Mouse (Mus musculus): ENCODE data around the gene Tdrd3. TPM values are rescaled to one million over a fixed set of nuclear protein-coding genes. Genes with fewer than 3 reads are reported as not detected.

Tdrd3 gene
- total RNA-seq, 2 experiments from 2014 or later = 25.4 to 29.4 TPM

DNA sequence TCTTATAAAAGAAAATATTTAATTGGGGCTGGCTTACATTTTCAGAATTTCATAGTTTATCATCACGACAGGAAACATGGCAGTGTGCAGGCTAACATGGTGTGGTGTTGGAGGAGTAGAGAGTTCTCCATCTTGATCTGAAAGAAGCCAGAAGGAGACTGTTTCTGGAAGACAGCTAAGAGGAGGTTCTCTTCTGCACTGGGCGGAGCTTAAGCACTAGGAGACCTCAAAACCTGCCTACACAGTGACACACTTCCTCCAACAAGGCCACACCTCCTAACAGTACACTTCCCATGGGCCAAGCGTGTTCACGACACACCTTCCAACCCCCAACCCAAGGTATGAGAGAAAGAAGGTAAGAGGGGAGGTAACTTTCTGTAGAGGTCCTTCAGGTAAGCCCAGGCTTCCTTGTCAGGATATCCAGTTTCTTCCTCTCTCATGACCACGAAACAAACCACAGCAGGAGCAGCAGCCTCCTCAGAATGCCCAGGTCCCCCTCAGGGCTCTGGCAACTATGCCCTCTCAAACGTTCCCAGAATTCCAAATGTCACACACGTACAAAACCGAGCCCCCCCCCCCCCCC is 30.0 kb downstream of the Tdrd3 start:
- no peak for DNase-seq
- intact Hi-C loops (cut with DNase I) = no loop called here

DNA sequence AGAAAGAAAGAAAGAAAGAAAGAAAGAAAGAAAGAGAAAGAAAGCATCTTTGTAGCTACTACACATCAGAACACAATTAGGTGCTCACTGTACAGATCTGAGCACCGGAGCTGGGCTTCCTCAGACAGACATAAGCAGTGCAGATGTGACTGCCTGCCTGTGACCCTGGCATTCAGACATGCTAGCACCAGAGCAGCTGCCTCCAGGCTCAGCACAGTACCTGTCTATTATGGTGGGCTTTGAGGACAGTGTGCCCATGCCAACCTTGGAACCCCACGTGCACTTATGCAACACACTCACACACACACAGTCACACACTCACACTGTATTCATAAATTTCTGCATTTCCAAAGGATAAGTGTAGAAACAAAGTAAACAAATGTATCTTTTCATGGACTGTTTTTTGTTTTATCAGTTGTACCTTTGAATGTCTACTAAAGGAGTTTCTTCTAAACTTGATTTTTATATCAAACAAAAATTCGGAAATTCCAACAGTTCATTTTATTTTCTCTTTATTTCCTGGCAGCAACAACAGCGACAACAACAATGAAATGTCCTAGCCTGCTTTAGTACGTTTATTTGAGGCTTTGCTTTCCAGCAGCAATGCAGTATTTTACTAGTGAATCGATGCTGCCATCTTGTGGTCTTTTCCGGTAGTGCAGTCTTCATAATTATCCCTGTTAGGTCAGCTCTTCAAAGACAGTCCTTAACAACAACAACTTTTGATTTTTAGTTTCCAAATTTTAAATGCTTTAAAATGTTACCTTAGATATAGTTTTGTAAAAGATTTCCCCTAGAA is 35.4 kb downstream of the Tdrd3 start:
- DNase-seq = peak; percentile 74 to 83
- intact Hi-C loops (cut with DNase I) = loop anchor here (1.0 to 10.0 kb wide), 5 partner anchors 35 to 773 kb away; partner anchors contain the start of gene Tdrd3

GRCm38 (mm10) chr14:87455630-87456175 is 39.3 kb downstream of the Tdrd3 start:
- no peak for DNase-seq
- intact Hi-C loops (cut with DNase I) = loop anchor here (10.0 kb wide), 1 partner anchor 671 kb away; no protein-coding TSS in a partner anchor

- DNase-seq = no peak
- intact Hi-C loops (cut with DNase I) = loop anchor here (5.0 to 10.0 kb wide), 3 partner anchors 675 to 1523 kb away; no protein-coding TSS in a partner anchor
Measured at GRCm38 (mm10) chr14:87459777-87460176, 43.3 kb downstream of the Tdrd3 start.

- intact Hi-C loops (cut with DNase I) = loop anchor here (5.0 kb wide), 2 partner anchors 1006 to 1521 kb away; no protein-coding TSS in a partner anchor
- DNase-seq = no peak
Measured at GRCm38 (mm10) chr14:87461543-87461942, 45.1 kb downstream of the Tdrd3 start.

GRCm38 (mm10) chr14:87463963-87464654 is 47.7 kb downstream of the Tdrd3 start:
- DNase-seq = peak; percentile 68 to 89
- intact Hi-C loops (cut with DNase I) = loop anchor here (5.0 kb wide), 2 partner anchors 1003 to 1518 kb away; no protein-coding TSS in a partner anchor

- DNase-seq = no peak
- intact Hi-C loops (cut with DNase I) = loop anchor here (5.0 kb wide), 4 partner anchors 813 to 1518 kb away; no protein-coding TSS in a partner anchor
Measured at GRCm38 (mm10) chr14:87464655-87465054, 48.2 kb downstream of the Tdrd3 start.

DNA sequence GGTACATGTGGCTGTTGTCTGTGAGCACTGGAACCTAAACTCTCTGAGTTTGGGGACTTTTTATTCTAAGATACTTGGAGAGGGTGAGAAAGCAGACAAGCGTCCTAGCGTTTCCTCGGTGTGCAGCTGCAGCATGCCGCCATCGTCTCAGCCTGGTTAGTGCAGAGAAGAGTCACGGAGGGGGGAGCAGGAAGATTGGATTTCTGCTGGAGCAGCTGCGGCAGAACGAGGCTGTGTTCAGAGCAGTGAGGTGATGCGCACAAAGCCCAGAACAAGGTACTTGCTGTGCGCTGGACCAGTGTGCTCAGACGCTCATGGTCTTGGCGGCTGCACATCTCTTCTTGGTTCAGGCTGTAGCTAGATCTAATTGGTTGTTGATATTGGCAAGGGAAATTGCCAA is 51.1 kb downstream of the Tdrd3 start:
- DNase-seq = no peak
- intact Hi-C loops (cut with DNase I) = loop anchor here (5.0 kb wide), 2 partner anchors 810 to 1010 kb away; no protein-coding TSS in a partner anchor

DNA sequence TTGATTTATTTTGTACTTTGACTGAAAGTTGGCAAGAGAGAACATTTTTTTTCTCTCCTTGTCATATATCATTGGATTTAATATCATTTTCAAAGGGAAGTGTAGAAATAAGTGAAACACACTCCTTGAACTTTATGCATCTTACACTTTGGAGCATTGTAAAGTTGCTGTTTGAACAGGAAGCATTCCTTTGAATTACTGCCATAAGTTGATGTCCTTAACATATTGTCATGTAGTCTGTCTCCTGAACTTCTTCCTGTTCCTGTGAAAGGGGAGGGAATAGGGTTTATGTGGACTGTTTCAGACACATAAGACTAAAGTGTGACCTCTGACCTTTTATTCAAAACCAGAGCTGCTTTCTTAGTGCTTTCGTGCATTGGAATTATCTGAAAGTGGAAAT is 55.1 kb downstream of the Tdrd3 start:
- intact Hi-C loops (cut with DNase I) = no loop called here

DNA sequence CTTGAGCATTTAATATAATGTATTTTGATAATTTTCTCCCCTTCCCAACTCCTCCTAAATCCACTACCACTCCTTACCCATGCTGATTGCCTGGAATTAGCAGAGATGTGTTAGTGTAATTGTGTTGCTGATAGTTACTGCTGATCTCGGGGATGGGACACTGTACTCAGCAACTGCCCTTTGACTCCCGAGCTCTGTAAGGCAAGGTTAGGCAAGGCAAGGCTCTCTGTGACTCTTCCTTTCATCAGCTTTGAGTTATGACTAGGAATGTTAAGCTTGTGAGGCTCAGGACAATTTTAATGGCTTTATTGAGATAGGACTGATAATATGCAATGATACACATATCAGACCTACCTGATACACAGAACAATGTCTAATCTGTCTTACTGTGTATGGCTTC is 56.3 kb downstream of the Tdrd3 start:
- intact Hi-C loops (cut with DNase I) = no loop called here
- DNase-seq = no peak

More for the DNA sequence above, 55.1 kb downstream of the Tdrd3 start:
- no peak for DNase-seq

GRCm38 (mm10) chr14:87475721-87476359 is 59.4 kb downstream of the Tdrd3 start:
- DNase-seq = no peak
- intact Hi-C loops (cut with DNase I) = no loop called here

GRCm38 (mm10) chr14:87478339-87478951 is 62.0 kb downstream of the Tdrd3 start:
- peak in 1 of 2 experiments; percentile 7 for DNase-seq
- intact Hi-C loops (cut with DNase I) = no loop called here

GRCm38 (mm10) chr14:87485888-87486287 is 69.4 kb downstream of the Tdrd3 start:
- intact Hi-C loops (cut with DNase I) = no loop called here
- no peak for DNase-seq

- no peak for DNase-seq
- intact Hi-C loops (cut with DNase I) = no loop called here
Measured at GRCm38 (mm10) chr14:87497955-87498594, 81.6 kb downstream of the Tdrd3 start.

DNA sequence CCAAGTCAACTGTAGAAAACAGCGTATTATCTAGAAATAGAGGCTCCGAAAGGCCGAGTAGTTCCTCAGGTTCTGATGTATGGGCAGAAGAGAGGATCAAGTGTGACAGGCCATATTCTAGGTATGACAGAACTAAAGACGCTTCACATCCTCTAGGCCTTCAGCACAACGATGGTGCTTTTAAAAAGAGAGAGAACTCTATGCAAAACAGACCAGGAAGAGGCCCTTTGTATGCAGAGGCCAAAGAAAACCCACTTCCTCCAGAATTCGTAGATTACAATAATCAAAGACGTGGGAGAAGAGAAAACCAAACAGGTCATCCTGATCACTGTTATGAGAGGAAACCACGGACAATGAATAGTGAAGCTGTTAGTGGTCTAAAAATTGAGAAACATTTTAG is 89.5 kb downstream of the Tdrd3 start:
- DNase-seq = no peak
- intact Hi-C loops (cut with DNase I) = no loop called here

- intact Hi-C loops (cut with DNase I) = no loop called here
- no peak for DNase-seq
Measured at GRCm38 (mm10) chr14:87515281-87515680, 98.8 kb downstream of the Tdrd3 start.

DNA sequence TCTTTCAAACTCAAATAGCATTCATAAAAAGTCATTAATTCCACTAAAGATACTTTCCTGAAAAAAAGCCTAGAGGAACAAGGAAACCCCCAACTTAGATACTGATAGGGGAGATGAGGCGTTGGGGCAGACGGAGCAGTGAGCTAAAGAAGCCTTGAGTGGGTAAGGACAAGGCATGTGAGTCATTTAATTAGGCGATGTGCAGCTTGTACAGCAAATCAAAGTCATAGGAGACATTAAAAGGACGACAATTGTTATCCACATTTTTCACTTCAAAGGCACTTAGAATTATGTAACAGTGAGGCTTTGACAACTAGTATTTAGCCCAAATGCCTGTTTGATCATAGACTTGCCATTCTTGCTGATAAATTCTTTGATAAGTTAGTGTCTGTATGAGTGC is 100.9 kb downstream of the Tdrd3 start:
- DNase-seq = no peak
- intact Hi-C loops (cut with DNase I) = no loop called here

DNA sequence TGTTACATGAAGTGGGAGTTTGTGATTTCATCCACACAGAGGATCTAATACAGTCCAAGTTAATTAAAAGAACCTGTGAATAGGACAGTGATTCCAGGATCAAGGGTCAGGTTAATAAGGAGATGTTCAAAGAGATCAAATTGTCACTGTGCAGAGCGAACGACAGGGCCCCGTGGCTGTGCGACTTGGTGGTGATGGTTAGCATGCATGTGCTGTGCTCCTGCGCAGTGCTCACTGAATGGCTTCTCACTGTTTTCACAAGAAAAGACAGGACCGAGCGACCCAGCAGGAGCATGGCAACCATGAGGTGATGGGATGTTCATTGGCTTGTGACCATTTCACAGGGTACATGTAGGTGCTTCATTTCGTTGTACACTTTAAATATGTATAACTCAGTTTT is 115.4 kb downstream of the Tdrd3 start:
- intact Hi-C loops (cut with DNase I) = no loop called here

GRCm38 (mm10) chr14:87537127-87537819 is 120.8 kb downstream of the Tdrd3 start:
- no peak for DNase-seq
- intact Hi-C loops (cut with DNase I) = no loop called here

More for the DNA sequence above, 115.4 kb downstream of the Tdrd3 start:
- DNase-seq = no peak
